Mouse (Mus musculus) embryonic stem cell, embryonic (primary cell): ENCODE results near the gene Gm21913.
"Not testable (repeated sequence)": the region's sequence is repeated elsewhere in the genome, so short reads cannot be mapped to it uniquely, and the experiment has no call there.

Source experiments
- CTCF ChIA-PET, 4 experiments: fragments of 300-600 bp in 2 of 4; fragments of 350-600 bp in 2 of 4; sonication (Branson Sonifier 250); formaldehyde crosslinking; loops; one replicate each; lab custom pipeline; 2022; ENCODE audit warnings: inconsistent platforms in 2 of 4; lab: Charles Lee
- POLR2A ChIA-PET, 4 experiments: fragments of 300-600 bp in 2 of 4; fragments of 350-600 bp in 2 of 4; sonication (Branson Sonifier 250); formaldehyde crosslinking; loops; one replicate each; lab custom pipeline; 2022; ENCODE audit warnings: antibody characterized with exemption in 4 of 4, inconsistent platforms in 1 of 4; lab: Charles Lee

Gm21913 gene

GRCm38 (mm10) chrY:74623596-74623995 lies at the start of gene Gm21913:
Gene Gm21913 (plus strand): TSS chrY:74623896.
- CTCF ChIA-PET, POLR2A ChIA-PET: not testable (repeated sequence)
